Mouse (Mus musculus) midbrain, embryonic 16.5 days (tissue): Measurements from ENCODE around the gene Ntmt1. TPM values are rescaled to one million over a fixed set of nuclear protein-coding genes. Genes with fewer than 3 reads are reported as not detected.

Experiments
- ATAC-seq: fragments of 200-750 bp; cut with Nextera tagmentation; 2 replicates; pipeline ENCODE4 v1.8.0; 2017; ENCODE audit warnings: moderate TSS enrichment
- H3K27ac ChIP-seq: fragments of 300-500 bp; sonication (generic); 2 replicates; pipeline ENCODE4 v1.5.1; 2014; ENCODE audit warnings: mild to moderate bottlenecking, low read length, mixed read lengths
- H3K27me3 ChIP-seq: fragments of 300-500 bp; sonication (generic); 2 replicates; pipeline ENCODE4 v1.6.1; 2014; ENCODE audit warnings: low read depth, low read length, mixed read lengths; ENCODE audit not compliant: control insufficient read depth, insufficient read depth
- H3K36me3 ChIP-seq: fragments of 300-500 bp; sonication (generic); 2 replicates; pipeline ENCODE4 v1.6.1; 2014; ENCODE audit warnings: mild to moderate bottlenecking, low read length, moderate library complexity, mixed read lengths; ENCODE audit not compliant: control insufficient read depth, insufficient read depth
- H3K4me1 ChIP-seq: fragments of 300-500 bp; sonication (generic); 2 replicates; pipeline ENCODE4 v1.6.1; 2014; ENCODE audit warnings: mild to moderate bottlenecking, low read length, mixed read lengths; ENCODE audit not compliant: control insufficient read depth, insufficient read depth
- H3K4me2 ChIP-seq: fragments of 300-500 bp; sonication (generic); 2 replicates; pipeline ENCODE4 v1.6.1; 2014; ENCODE audit warnings: mild to moderate bottlenecking, low read length, mixed read lengths
- H3K4me3 ChIP-seq: fragments of 300-500 bp; sonication (generic); 2 replicates; pipeline ENCODE4 v1.5.1; 2014; ENCODE audit warnings: low read depth, mild to moderate bottlenecking, low read length, moderate library complexity, mixed read lengths
- H3K9ac ChIP-seq: fragments of 300-500 bp; sonication (generic); 2 replicates; pipeline ENCODE4 v1.6.1; 2014; ENCODE audit warnings: low read depth, low read length, mixed read lengths
- H3K9me3 ChIP-seq: fragments of 300-500 bp; sonication (generic); replicated peaks from 2 replicates; pipeline ENCODE4 v1.6.1; 2014; ENCODE audit warnings: mild to moderate bottlenecking, low read length, mixed read lengths; ENCODE audit not compliant: control insufficient read depth, poor library complexity, severe bottlenecking
- WGBS: fragments of 180-500 bp; shearing (Covaris S2); extraction: QIAGEN DNeasy Blood & Tissue Kit; methylation state at CpG from one replicate; pipeline ENCODE4 v1.1.7; 2014; 5-methylcytosine and 5-hydroxymethylcytosine counted together
- polyA plus RNA-seq: library from polyadenylated mRNA; unstranded; fragments of >200 nt; fragmentation: Nextera tagmentation; extraction: Ambion mirVana; gene quantifications from 2 replicates; pipeline ENCODE4 v1.2.1, GENCODE M21; 2015

Ntmt1 gene
- polyA plus RNA-seq, 1 experiment from 2014 or later: 105 TPM

DNA sequence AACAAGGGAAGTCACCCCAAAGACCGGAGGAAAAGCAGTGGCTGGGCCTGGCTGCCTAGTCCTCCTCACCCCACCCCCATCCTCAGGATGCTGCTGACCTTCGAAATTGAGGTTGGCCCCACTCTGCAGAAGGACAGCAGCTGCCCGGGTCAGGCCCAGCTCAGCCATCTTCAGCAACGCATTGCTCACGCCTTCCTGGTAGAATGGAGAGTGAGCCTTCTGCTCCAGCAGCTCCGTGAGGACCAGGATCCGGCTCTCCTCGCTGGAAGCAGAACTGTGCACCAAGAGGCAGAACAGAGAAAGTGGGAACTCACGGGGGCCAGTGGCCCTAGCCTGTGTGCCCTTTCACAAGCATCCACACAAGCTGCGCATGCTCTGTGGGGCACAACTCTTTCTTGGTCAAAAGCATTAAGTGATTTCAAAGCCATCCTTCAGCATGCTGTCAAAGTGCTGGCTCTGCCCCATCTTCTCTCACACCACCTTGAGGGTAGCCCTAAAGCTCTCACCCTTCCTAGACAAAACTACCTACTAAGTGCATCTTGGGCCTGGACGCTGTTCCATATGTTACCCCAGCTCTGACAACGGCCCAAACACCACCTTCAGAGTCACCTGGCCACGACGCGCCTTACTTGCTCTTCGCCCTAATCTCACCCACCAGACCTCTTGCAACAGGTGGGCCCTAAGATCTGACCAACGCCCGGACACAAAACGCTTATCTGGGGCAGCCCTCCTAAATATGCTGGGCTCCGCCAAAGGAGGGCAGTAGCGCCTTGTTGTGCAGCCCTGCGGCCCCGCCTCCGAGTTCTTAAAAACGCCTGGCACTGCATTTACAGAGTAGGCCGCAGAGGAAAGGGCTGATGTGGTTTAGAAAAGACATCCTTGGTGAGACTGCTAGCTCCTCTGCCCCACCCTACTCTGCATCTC, 19.5 kb downstream of the Ntmt1 start:
- Histone ChIP-seq H3K27ac (no peak overlapping the region; the same call in 1 of the 2 replicates), H3K27me3 (no peaks in the 10 kb centered on the region), H3K4me1 (peaks cover 13% of the 10 kb centered on the region), H3K36me3 (peaks cover 31% of the 10 kb centered on the region), H3K9me3 (no peaks in the 10 kb centered on the region), H3K9ac (peak overlapping the region; percentile 78), H3K4me3 (peak overlapping the region; percentile 77), H3K4me2 (peak overlapping the region; percentile 94)
- 38% methylated on average over 26 of the region's 26 CpGs for WGBS
- ATAC-seq: no peak

DNA sequence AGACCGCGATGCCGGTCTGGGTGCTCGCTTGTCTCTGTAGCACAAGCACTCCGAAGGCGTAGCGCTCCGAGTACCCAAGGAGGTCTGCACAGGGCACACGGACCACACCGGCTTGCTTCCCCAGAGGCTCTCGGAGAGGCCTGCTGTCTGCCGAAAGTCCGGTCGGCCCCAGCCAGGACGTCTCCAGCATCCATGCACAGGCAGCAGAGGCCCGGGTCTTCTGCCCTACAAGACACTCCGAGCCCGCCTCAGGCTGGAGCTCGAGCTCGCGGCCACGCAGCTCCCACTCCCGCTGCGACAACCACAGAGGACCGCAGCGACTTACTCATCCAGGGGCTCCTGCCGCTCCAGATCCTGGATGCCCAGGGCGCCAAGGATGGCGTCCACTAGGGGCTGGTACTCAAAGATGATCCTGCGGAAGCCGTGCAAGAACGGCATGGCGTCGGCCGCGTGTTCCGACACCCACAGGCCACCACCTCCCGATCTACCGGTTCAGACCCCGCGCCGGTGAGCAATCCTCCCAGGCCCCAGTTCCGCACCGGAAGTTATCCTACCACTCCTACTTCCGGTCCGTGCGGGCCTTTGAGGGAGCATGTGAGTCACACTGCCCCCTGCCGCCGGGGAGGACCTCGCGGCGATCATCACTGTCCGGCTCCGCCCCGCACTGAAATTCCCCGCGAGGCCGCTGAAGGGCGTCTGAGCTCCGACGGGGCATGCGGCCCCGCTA, 20.3 kb downstream of the Ntmt1 start:
- H3K4me1 ChIP-seq: peaks cover 13% of the 10 kb centered on the region
- peak; percentile 89 for ATAC-seq
- no peaks in the 10 kb centered on the region for H3K9me3 ChIP-seq
- H3K27me3 ChIP-seq: no peaks in the 10 kb centered on the region
- WGBS: under 1% methylated on average over 63 of the region's 63 CpGs
- peak overlapping the region; percentile 78 for H3K9ac ChIP-seq
- H3K36me3 ChIP-seq: peaks cover 24% of the 10 kb centered on the region
- peak overlapping the region; percentile 77 for H3K4me3 ChIP-seq
- peak overlapping the region; percentile 68 for H3K27ac ChIP-seq
- H3K4me2 ChIP-seq: peak overlapping the region; percentile 94

GRCm38 (mm10) chr2:30829315-30829714, 21.7 kb downstream of the Ntmt1 start:
- H3K9me3 ChIP-seq: no peaks in the 10 kb centered on the region
- no peak for ATAC-seq
- no peak overlapping the region for H3K4me2 ChIP-seq
- H3K36me3 ChIP-seq: peaks cover 10% of the 10 kb centered on the region
- no peak overlapping the region for H3K27ac ChIP-seq
- H3K4me1 ChIP-seq: peaks cover 13% of the 10 kb centered on the region
- H3K4me3 ChIP-seq: no peak overlapping the region
- WGBS: 36% methylated on average over 5 of the region's 5 CpGs
- H3K9ac ChIP-seq: no peak overlapping the region
- H3K27me3 ChIP-seq: no peaks in the 10 kb centered on the region

- no peak within 1 kb of the TSS for H3K27ac ChIP-seq
- ATAC-seq: no peak
- WGBS: 2% methylated on average over 4 of the region's 4 CpGs
- H3K4me1 ChIP-seq: peaks cover 13% of the 10 kb centered on the region
- H3K9ac ChIP-seq: no peak within 1 kb of the TSS
- H3K27me3 ChIP-seq: no peaks in the 10 kb centered on the region
- peaks cover 3% of the 10 kb centered on the region for H3K36me3 ChIP-seq
- H3K4me3 ChIP-seq: no peak within 1 kb of the TSS
- no peak within 1 kb of the TSS for H3K4me2 ChIP-seq
- no peaks in the 10 kb centered on the region for H3K9me3 ChIP-seq
Observed at GRCm38 (mm10) chr2:30830283-30830795, 22.7 kb downstream of the Ntmt1 start, which contains the start of gene Asb6. Asb6 (minus strand) TSS chr2:30830333.

DNA sequence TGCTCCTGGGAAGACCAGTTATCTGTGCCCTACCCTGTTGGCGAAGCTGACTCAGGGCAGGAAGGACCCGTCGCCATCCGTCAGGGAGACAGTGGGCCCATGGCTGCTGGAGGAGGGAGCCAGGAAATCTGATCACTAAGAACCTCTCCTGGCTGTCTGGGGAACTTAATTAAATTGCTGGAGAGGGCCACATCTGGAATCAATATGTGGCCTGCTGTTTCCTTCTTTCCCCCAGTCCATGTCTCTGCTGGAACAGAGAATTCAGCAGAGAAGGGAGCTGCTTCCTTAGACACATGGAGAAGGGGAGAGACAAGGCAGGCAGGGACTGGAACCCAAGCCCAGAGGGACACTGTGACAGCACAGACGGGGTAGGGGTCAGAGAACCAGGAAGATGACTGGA, 26.0 kb downstream of the Ntmt1 start:
- Histone ChIP-seq H3K36me3 (no peaks in the 10 kb centered on the region), H3K4me1 (no peaks in the 10 kb centered on the region), H3K4me2 (no peak overlapping the region), H3K4me3 (no peak overlapping the region), H3K27ac (no peak overlapping the region), H3K9me3 (no peaks in the 10 kb centered on the region), H3K9ac (no peak overlapping the region), H3K27me3 (no peaks in the 10 kb centered on the region)
- ATAC-seq: no peak
- 68% methylated on average over 5 of the region's 5 CpGs for WGBS

DNA sequence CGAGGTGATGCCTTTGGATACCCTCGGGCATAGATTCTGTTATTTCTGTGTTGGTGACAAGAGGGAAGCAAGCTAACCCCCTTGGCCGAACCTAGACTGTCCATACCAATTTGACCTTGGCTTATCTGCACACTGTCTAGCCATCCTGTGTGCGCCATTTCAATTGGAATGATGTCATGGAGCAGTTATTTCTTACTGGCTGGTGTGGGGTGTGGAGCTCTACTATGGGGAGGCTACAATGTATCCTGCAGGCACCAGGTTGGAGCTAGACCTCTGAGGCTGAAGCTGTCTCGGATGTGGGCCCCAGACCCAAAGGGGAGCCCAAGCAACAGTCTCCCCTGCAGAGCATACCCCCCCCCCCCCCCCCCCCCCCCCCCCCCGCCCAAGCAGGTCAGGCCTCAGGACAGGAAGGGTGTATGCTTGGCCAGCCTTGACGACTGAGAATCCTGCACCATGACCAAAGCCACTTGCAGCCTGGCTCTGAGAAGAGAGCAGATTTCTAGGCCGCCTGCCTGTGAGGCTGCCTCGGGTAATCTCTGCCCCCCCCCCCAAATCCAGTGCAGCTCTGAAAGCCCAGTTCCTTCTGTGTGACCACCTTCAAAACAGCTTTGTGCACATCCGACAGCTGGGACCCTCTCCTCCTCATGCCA, 26.9 kb downstream of the Ntmt1 start, which contains the start of gene Prrx2:
Prrx2 (plus strand) TSS at position 600 of the 650 bp plus-strand sequence.
- no peak for ATAC-seq
- Histone ChIP-seq H3K9me3 (no peaks in the 10 kb centered on the region), H3K4me3 (no peak within 1 kb of the TSS), H3K9ac (no peak within 1 kb of the TSS), H3K27me3 (no peaks in the 10 kb centered on the region), H3K4me1 (no peaks in the 10 kb centered on the region), H3K4me2 (no peak within 1 kb of the TSS), H3K27ac (no peak within 1 kb of the TSS), H3K36me3 (no peaks in the 10 kb centered on the region)
- 69% methylated on average over 8 of the region's 10 CpGs for WGBS

DNA sequence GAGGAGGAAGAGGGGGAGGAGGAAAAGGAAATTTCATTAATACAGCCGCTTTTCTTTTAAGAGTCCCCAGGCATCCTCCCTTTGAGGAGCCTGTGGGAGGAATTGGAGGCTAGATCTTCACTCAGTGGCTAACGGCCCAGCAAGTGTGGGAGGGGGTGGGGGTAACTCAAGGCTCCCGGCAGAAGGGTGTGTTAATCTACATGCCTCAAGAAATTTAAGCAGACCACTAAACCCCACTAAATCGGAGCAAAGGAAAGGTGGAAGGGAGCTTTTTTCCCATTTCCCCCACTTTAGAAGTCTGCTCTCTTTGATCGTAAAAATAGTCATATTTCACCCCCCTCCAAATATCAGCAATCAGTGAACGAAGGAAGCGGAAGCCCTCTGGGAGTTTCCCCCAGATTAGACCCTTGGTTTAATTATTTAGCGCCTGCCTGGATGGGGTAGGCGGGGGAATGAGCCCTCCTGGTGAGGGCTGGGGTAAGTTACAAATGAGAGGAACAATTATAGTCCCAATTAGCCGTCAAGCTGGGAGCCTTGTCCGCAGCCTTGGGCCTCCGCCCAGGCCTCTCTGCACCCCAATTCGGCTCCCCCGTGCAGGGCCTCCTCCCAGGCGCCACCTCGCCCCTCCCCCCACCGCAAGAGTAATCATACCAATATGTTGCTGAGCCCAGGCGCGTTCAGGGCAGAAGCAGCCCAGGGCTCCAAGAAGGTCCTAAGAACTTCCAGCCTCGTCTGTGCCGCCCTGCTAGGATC, 28.8 kb downstream of the Ntmt1 start:
- Histone ChIP-seq H3K4me1 (no peaks in the 10 kb centered on the region), H3K27me3 (no peaks in the 10 kb centered on the region), H3K27ac (no peak overlapping the region), H3K4me3 (no peak overlapping the region), H3K36me3 (no peaks in the 10 kb centered on the region), H3K9me3 (no peaks in the 10 kb centered on the region), H3K4me2 (no peak overlapping the region), H3K9ac (no peak overlapping the region)
- ATAC-seq: no peak
- WGBS: 13% methylated on average over 21 of the region's 21 CpGs

DNA sequence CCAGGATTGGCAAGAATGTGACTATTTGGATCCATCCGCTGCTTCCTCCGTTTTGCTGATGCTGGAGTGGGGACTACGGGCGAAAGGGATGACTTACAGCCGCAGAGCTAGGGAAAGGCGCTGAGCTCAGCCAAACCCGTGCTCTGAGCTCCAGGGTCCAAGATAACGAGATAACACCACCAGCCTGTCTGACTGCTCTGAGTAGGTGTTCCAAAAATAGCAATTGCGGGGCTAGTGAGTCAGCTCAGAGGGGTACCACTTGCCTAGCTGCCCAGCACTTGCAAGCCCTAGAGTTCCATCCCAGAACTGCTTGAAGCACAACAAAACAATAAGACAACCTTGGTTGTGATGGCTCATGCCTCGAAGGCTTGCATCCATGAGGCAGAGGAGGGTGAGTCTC, 35.0 kb downstream of the Ntmt1 start:
- no peak for ATAC-seq
- 58% methylated on average over 10 of the region's 10 CpGs for WGBS
- Histone ChIP-seq H3K27me3 (peaks cover 19% of the 10 kb centered on the region), H3K27ac (no peak overlapping the region), H3K4me2 (no peak overlapping the region), H3K9ac (no peak overlapping the region), H3K4me1 (peaks cover 7% of the 10 kb centered on the region), H3K9me3 (no peaks in the 10 kb centered on the region), H3K36me3 (no peaks in the 10 kb centered on the region), H3K4me3 (no peak overlapping the region)
